Mouse (Mus musculus) heart, postnatal 0 days (tissue): ENCODE measurements at regions not wholly inside any gene's neighbourhood (a gene's known extent, or its start where the extent isn't known, plus 50 kb on each side); places are given as distances from the start of the nearest gene placed in this dataset.

Experiments
- ATAC-seq: fragments of 200-750 bp; cut with Nextera tagmentation; 2 replicates; pipeline ENCODE4 v1.8.0; 2017; ENCODE audit warnings: low read depth, moderate number of reproducible peaks, moderate library complexity; ENCODE audit not compliant: insufficient read depth
- DNase-seq: peaks from one replicate; pipeline ENCODE4 v3.0.0-alpha.2; 2016; ENCODE audit warnings: low spot score
- H3K27ac ChIP-seq: fragments of 300-500 bp; sonication (generic); 2 replicates; pipeline ENCODE4 v1.5.1; 2014; ENCODE audit warnings: low read depth, mild to moderate bottlenecking
- H3K27me3 ChIP-seq: fragments of 300-500 bp; sonication (generic); 2 replicates; pipeline ENCODE4 v1.6.1; 2014; ENCODE audit warnings: low read length, mixed read lengths; ENCODE audit not compliant: control insufficient read depth, insufficient read depth
- H3K36me3 ChIP-seq: fragments of 300-500 bp; sonication (generic); replicated peaks from 2 replicates; pipeline ENCODE4 v1.6.1; 2014; ENCODE audit warnings: low read length, mixed read lengths; ENCODE audit not compliant: control insufficient read depth, insufficient read depth
- H3K4me1 ChIP-seq: fragments of 300-500 bp; sonication (generic); 2 replicates; pipeline ENCODE4 v1.6.1; 2014; ENCODE audit warnings: antibody characterized with exemption; ENCODE audit not compliant: control insufficient read depth, insufficient read depth
- H3K4me2 ChIP-seq: fragments of 300-500 bp; sonication (generic); 2 replicates; pipeline ENCODE4 v1.6.1; 2014; ENCODE audit warnings: low read depth, mild to moderate bottlenecking, low read length, moderate library complexity
- H3K4me3 ChIP-seq: fragments of 300-500 bp; sonication (generic); 2 replicates; pipeline ENCODE4 v1.5.1; 2014; ENCODE audit warnings: low read depth, low read length
- H3K9ac ChIP-seq: fragments of 300-500 bp; sonication (generic); replicated peaks from 2 replicates; pipeline ENCODE4 v1.6.1; 2014; ENCODE audit warnings: low read depth, low read length, mixed read lengths
- H3K9me3 ChIP-seq: fragments of 300-500 bp; sonication (generic); replicated peaks from 2 replicates; pipeline ENCODE4 v1.6.1; 2016; ENCODE audit warnings: low read length; ENCODE audit not compliant: control insufficient read depth
- CTCF ChIP-seq: IDR thresholded peaks from 2 replicates; pipeline ENCODE4 v1.5.1; 2016; ENCODE audit warnings: antibody characterized with exemption, control low read depth, low read depth
- EP300 ChIP-seq: IDR thresholded peaks from 2 replicates; pipeline ENCODE4 v1.6.1; 2016; ENCODE audit warnings: antibody characterized with exemption, low read depth
- WGBS: fragments of 180-500 bp; shearing (Covaris S2); extraction: QIAGEN DNeasy Blood & Tissue Kit; methylation state at CpG from one replicate; pipeline ENCODE4 v1.1.7; 2014; 5-methylcytosine and 5-hydroxymethylcytosine counted together

GRCm38 (mm10) chr6:35814476-35814875 lies 274.8 kb upstream of the Mtpn start:
- no peak for TF ChIP-seq CTCF
- no peak for TF ChIP-seq EP300
- no peak overlapping the region for H3K4me2 ChIP-seq
- no peaks in the 10 kb centered on the region for H3K4me1 ChIP-seq
- no peak overlapping the region for H3K9ac ChIP-seq
- no peak overlapping the region for H3K4me3 ChIP-seq
- no peak for DNase-seq
- H3K36me3 ChIP-seq, result no peaks in the 10 kb centered on the region
- 69% methylated on average over 5 of the region's 5 CpGs for WGBS
- ATAC-seq, result no peak
- H3K27me3 ChIP-seq, result no peaks in the 10 kb centered on the region
- H3K27ac ChIP-seq, result no peak overlapping the region
- H3K9me3 ChIP-seq, result no peaks in the 10 kb centered on the region

GRCm38 (mm10) chr6:35805738-35806137 lies 266.1 kb upstream of the Mtpn start:
- Histone ChIP-seq H3K4me2 (no peak overlapping the region), H3K27me3 (no peaks in the 10 kb centered on the region), H3K9ac (no peak overlapping the region), H3K27ac (no peak overlapping the region), H3K4me1 (no peaks in the 10 kb centered on the region), H3K9me3 (no peaks in the 10 kb centered on the region), H3K4me3 (no peak overlapping the region), H3K36me3 (no peaks in the 10 kb centered on the region)
- ATAC-seq (no peak), DNase-seq (no peak)
- WGBS, result 67% methylated on average over 2 of the region's 2 CpGs
- no peak for TF ChIP-seq CTCF
- no peak for TF ChIP-seq EP300

- Histone ChIP-seq H3K36me3 (no peaks in the 10 kb centered on the region), H3K9me3 (no peaks in the 10 kb centered on the region), H3K4me3 (no peak overlapping the region), H3K27ac (no peak overlapping the region), H3K9ac (no peak overlapping the region), H3K4me2 (no peak overlapping the region), H3K4me1 (no peaks in the 10 kb centered on the region), H3K27me3 (no peaks in the 10 kb centered on the region)
- ATAC-seq, result no peak
- WGBS, result 72% methylated on average over 3 of the region's 3 CpGs
- no peak for DNase-seq
- TF ChIP-seq CTCF (no peak), EP300 (no peak)
Measured at GRCm38 (mm10) chr6:35804041-35804440, 264.4 kb upstream of the Mtpn start.

- H3K4me2 ChIP-seq, result no peak overlapping the region
- H3K4me1 ChIP-seq, result no peaks in the 10 kb centered on the region
- H3K4me3 ChIP-seq, result no peak overlapping the region
- H3K36me3 ChIP-seq, result no peaks in the 10 kb centered on the region
- no peak overlapping the region for H3K27ac ChIP-seq
- no peak for ATAC-seq
- WGBS, result 81% methylated on average over 1 of the region's 1 CpGs
- H3K9ac ChIP-seq, result no peak overlapping the region
- TF ChIP-seq EP300 (no peak), CTCF (no peak)
- H3K9me3 ChIP-seq, result peaks cover 3% of the 10 kb centered on the region; the same call in 1 of the 2 replicates
- no peaks in the 10 kb centered on the region for H3K27me3 ChIP-seq
- no peak for DNase-seq
Measured at GRCm38 (mm10) chr6:35779706-35780105, 240.0 kb upstream of the Mtpn start.

- ATAC-seq, result no peak
- 80% methylated on average over 3 of the region's 3 CpGs for WGBS
- TF ChIP-seq CTCF, result no peak
- no peak for TF ChIP-seq EP300
Measured at GRCm38 (mm10) chr6:35770907-35771306, 231.2 kb upstream of the Mtpn start.

GRCm38 (mm10) chr6:35759606-35760246 lies 220.0 kb upstream of the Mtpn start:
- TF ChIP-seq CTCF (no peak), EP300 (no peak)
- Histone ChIP-seq H3K9ac (no peak overlapping the region), H3K9me3 (no peaks in the 10 kb centered on the region), H3K4me3 (no peak overlapping the region), H3K4me1 (no peaks in the 10 kb centered on the region), H3K27me3 (no peaks in the 10 kb centered on the region), H3K27ac (no peak overlapping the region), H3K36me3 (no peaks in the 10 kb centered on the region), H3K4me2 (no peak overlapping the region)
- 80% methylated on average over 3 of the region's 3 CpGs for WGBS
- no peak for DNase-seq
- no peak for ATAC-seq

More at GRCm38 (mm10) chr6:35770907-35771306, 231.2 kb upstream of the Mtpn start:
- no peak overlapping the region for H3K9ac ChIP-seq
- no peaks in the 10 kb centered on the region for H3K9me3 ChIP-seq
- H3K27me3 ChIP-seq, result no peaks in the 10 kb centered on the region
- no peak overlapping the region for H3K4me3 ChIP-seq
- no peaks in the 10 kb centered on the region for H3K4me1 ChIP-seq
- H3K36me3 ChIP-seq, result no peaks in the 10 kb centered on the region
- no peak overlapping the region for H3K27ac ChIP-seq
- no peak overlapping the region for H3K4me2 ChIP-seq
- no peak for DNase-seq
